Mouse (Mus musculus) liver, postnatal 0 days (tissue): Measurements from ENCODE around the gene Flcn.

Experiments used
- CTCF ChIP-seq: sonication (generic); IDR thresholded peaks from 2 replicates; pipeline ENCODE4 v1.5.1; 2016; ENCODE audit warnings: antibody characterized with exemption, low read depth
- EP300 ChIP-seq: IDR thresholded peaks from 2 replicates; pipeline ENCODE4 v1.6.1; 2016; ENCODE audit warnings: antibody characterized with exemption, low read depth, mild to moderate bottlenecking

DNA sequence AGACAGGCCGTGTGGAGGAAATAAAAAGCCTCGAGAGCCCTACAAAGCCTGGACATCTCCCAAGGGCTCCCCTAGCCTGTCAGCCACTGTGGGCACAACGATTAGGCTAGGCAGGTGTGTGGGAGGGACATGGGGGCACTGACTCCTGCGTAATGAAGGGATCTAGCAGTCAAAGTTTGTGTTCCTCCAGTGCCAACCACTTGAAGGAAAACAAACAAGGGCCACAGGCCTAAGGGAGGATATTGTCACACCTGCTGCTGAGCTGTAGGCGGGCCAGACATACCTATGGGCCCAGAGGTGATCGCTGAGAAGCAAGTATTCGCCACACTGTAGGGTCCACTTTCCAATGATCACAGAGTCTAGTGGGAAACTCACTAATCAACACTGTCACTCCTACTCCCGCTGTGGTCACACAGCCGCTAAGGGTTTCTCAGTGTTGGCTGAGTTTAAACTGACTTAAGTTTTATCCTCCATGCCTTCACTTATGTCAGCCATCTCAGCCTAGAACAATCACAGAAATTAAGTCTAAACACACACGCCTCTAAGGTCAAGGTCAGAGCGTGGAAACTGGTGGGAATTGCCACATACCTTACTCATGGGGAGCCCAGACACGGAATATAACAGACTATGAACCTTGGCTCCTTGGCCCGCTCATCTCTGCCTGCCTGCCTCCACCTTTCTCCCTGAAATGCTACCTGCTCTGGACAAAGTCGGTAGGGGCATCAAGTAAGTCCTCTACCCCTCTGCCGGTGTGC, 23.2 kb downstream of the Flcn start:
- no peak for TF ChIP-seq CTCF
- no peak for TF ChIP-seq EP300
